Mouse (Mus musculus) liver, embryonic 14.5 days (tissue): ENCODE results near the gene Zpbp2.

Source experiments
- CTCF ChIP-seq: IDR thresholded peaks from 2 replicates; pipeline ENCODE4 v1.5.1; 2016; ENCODE audit warnings: antibody characterized with exemption, low read depth, control low read depth
- EP300 ChIP-seq: IDR thresholded peaks from 2 replicates; pipeline ENCODE4 v1.6.1; 2016; ENCODE audit warnings: antibody characterized with exemption, low read depth

DNA sequence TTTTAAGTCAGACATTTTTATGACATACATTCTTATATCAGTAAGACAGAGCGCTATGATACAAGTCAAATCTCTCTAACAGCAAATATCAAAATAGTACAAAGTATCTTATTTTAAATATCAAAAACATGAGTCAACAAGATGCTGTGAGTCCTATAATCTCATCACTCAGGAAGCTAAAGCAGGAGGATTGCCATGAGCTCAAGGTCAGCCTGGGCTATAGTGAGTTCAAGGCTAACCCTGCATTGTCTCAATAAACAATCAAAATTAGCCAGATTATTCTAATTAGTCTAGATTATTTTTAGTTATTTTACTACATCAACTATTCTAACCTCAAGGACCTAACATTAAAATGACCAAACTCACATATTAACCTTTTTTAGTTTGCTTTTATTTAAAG lies 7.5 kb upstream of the Zpbp2 start:
- TF ChIP-seq CTCF (no peak), EP300 (no peak)
